Mouse (Mus musculus): ENCODE measurements at regions not wholly inside any gene's neighbourhood (a gene's known extent, or its start where the extent isn't known, plus 50 kb on each side); places are given as distances from the start of the nearest gene placed in this dataset.
"Not testable (repeated sequence)": the region's sequence is repeated elsewhere in the genome, so short reads cannot be mapped to it uniquely, and the experiment has no call there.

GRCm38 (mm10) chr19:9338971-9339370 is 203.5 kb upstream of the Asrgl1 start:
- DNase-seq (ENCODE audit: low read depth, low spot score): not testable (repeated sequence)

- DNase-seq (ENCODE audit: low read depth, low spot score): not testable (repeated sequence)
Measured at GRCm38 (mm10) chr19:9337447-9337846, 202.0 kb upstream of the Asrgl1 start.

GRCm38 (mm10) chr19:9317932-9318331 is 182.5 kb upstream of the Asrgl1 start:
- not testable (repeated sequence) for DNase-seq (ENCODE audit: low read depth, low spot score)

GRCm38 (mm10) chr19:9316162-9316561 is 180.7 kb upstream of the Asrgl1 start:
- not testable (repeated sequence) for DNase-seq (ENCODE audit: low read depth, low spot score)

GRCm38 (mm10) chr19:9283176-9283575 is 147.7 kb upstream of the Asrgl1 start:
- DNase-seq (ENCODE audit: low read depth, low spot score): not testable (repeated sequence)

GRCm38 (mm10) chr19:9234676-9235075 is 99.2 kb upstream of the Asrgl1 start:
- DNase-seq (ENCODE audit: low read depth, low spot score): peak; percentile 1
